Mouse (Mus musculus) G1E (cell line): ENCODE data around the gene Tff3.

Experiments
- CTCF ChIP-seq: IDR thresholded peaks from 2 replicates; pipeline ENCODE4 v1.5.1; 2012; ENCODE audit warnings: low read depth, low read length, inconsistent platforms, mixed read lengths
- GATA1 ChIP-seq: IDR thresholded peaks from 2 replicates; pipeline ENCODE4 v1.6.1; 2012; ENCODE audit warnings: borderline replicate concordance, low read length, inconsistent platforms, mixed read lengths
- GATA2 ChIP-seq: IDR thresholded peaks from 2 replicates; pipeline ENCODE4 v1.6.1; 2012; ENCODE audit warnings: low read depth, low read length, inconsistent platforms, borderline replicate concordance
- POLR2AphosphoS5 ChIP-seq: IDR thresholded peaks from 2 replicates; pipeline ENCODE4 v1.6.1; 2012; ENCODE audit warnings: low read depth, low read length, inconsistent platforms; ENCODE audit not compliant: insufficient replicate concordance
- TAL1 ChIP-seq: conservative IDR thresholded peaks from 2 replicates; pipeline ENCODE4 v1.6.1; 2012; ENCODE audit warnings: low read depth, low read length, inconsistent platforms, mixed read lengths

- TF ChIP-seq CTCF (no peak), TAL1 (no peak), POLR2AphosphoS5 (no peak), GATA1 (no peak), GATA2 (no peak)
Measured at GRCm38 (mm10) chr17:31131269-31131821, 1.9 kb upstream of the Tff3 start.
